Comparison of ENCODE assay signal across 18 mouse cellular contexts in the genomic region with DNA sequence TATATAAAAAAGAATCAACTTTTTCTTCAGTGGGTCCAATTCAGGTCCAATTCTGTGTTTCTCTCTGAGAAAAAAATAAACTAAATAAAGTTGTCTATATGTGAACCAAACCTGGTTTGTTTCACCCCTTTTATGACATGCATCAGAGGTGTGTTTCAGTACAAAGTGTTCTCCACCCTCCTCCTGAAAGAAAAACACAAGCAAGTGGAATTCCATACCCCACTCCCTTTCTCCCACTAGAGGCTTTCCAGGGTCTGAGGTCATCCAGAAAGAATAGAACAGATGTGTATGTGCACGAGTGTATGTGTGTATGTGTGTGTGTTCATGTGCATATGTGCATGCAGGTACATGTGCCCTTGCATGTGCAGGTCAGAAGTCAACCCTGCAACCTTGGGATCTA.
DNase-seq lines count a peak whose midpoint lies in the region; ATAC-seq and TF ChIP-seq lines count a peak whose summit lies in the region.
"Had no signal": no experiment of that assay in that cellular context is flagged by ENCODE, and none has a peak within 500 bp of the region (broad histone marks: within the 10 kb centered on the region; RNA-seq: fewer than 3 reads in every experiment).

No protein-coding gene starts in this region.

- no peak overlapping the region for H3K4me2 ChIP-seq in lung, postnatal 0 days (replicated peaks; ENCODE audit: low read depth, low read length)

- 38% methylated on average over 1 of the region's 1 CpGs for WGBS in lung, postnatal 0 days

- H3K27ac ChIP-seq in lung, postnatal 0 days (ENCODE audit: low read length): no peak overlapping the region

- no peak overlapping the region for H3K9ac ChIP-seq in lung, postnatal 0 days (replicated peaks; ENCODE audit: low read depth)

- no peaks in the 10 kb centered on the region for H3K27me3 ChIP-seq in lung, postnatal 0 days (replicated peaks; ENCODE audit: insufficient read depth, low read length)
- H3K27me3 ChIP-seq: Patski had no signal

- no peak overlapping the region for H3K4me3 ChIP-seq in lung, postnatal 0 days (ENCODE audit: low read depth, low read length)

- no peaks in the 10 kb centered on the region for H3K9me3 ChIP-seq in lung, postnatal 0 days (ENCODE audit: low read length)

- no peaks in the 10 kb centered on the region for H3K36me3 ChIP-seq in lung, postnatal 0 days (ENCODE audit: insufficient read depth, low read length)
- H3K36me3 ChIP-seq: G1E had no signal

- DNase-seq in lung, postnatal 0 days (ENCODE audit: low spot score): peak; percentile 56
- no peak for DNase-seq in lung, postnatal 4 days
- peak; percentile 17 for DNase-seq in lung, postnatal 36 days
- DNase-seq in lung, postnatal 10 days: no peak
- DNase-seq: adrenal gland, adult 2 months; adrenal gland, adult 8-10 months; adrenal gland, postnatal 10 days; adrenal gland, postnatal 14 days; adrenal gland, postnatal 25 days; adrenal gland, postnatal 36 days; B cell, adult 2 months; cerebellum, adult 11 months; cerebellum, adult 11-12 months; cerebellum, adult 18-20 months had no signal

- TF ChIP-seq CTCF in lung, postnatal 0 days (IDR thresholded peaks at IDR 0.05): no peak

- peak; percentile 67 for TF ChIP-seq EP300 in lung, postnatal 0 days (IDR thresholded peaks at IDR 0.05)

- ATAC-seq in lung, postnatal 0 days: peak; percentile 63
- ATAC-seq: activated CD4-positive, CD25-positive, alpha-beta regulatory T cell, adult 4 months; CD4-positive, CD25-positive, alpha-beta regulatory T cell, adult 4 months; Patski had no signal

- H3K4me1 ChIP-seq in lung, postnatal 0 days (ENCODE audit: insufficient read depth, low read depth, low read length): peaks cover 13% of the 10 kb centered on the region; the same call in 1 of the 2 replicates

Comparison
In these comparisons a context has a peak if more than half of its experiments do, and no peak if none do; other contexts are left out.
1. DNase-seq: peak in lung, postnatal 0 days (single experiment) and lung, postnatal 36 days (single experiment); none in lung, postnatal 4 days (0 of 2) and lung, postnatal 10 days (single experiment).